8 mouse cellular contexts compared by ENCODE assay signal in the genomic region with DNA sequence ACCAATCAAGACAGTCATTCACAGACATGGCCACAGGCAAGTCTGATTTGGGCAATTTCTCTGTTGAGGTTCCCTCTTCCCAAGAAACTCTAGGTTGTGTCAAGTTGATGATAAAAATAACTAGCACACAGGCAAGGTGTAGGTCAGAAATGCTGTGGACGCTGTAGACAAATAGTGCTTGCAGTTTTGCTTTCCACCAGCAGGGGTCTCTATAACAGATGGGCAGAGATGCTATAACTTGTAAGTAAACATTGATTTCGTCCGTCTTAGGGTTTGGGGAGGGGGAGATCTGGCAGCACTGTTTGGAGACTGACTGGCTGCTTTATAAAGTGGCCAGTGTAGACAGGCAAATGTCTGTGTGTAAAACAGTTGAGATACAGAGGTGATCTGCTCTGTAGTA. TPM values are rescaled to one million over a fixed set of nuclear protein-coding genes. Genes with fewer than 3 reads are reported as not detected.
DNase-seq lines count a peak whose midpoint lies in the region; ATAC-seq lines count a peak whose summit lies in the region.

No protein-coding gene starts in this region.

- no peaks in the 10 kb centered on the region for H3K4me1 ChIP-seq in midbrain, embryonic 10.5 days
- H3K4me1 ChIP-seq in midbrain, embryonic 15.5 days, result no peaks in the 10 kb centered on the region

- peak; percentile 55 for DNase-seq in gastrocnemius, adult 18-20 months (ENCODE audit: low spot score)
- no peak for DNase-seq in gastrocnemius, postnatal 36 days
- peak; percentile 46 for DNase-seq in midbrain, embryonic 10.5 days (ENCODE audit: low spot score)
- peak; percentile 50 for DNase-seq in c-Kit-positive CD71-positive TER-119-negative erythroid progenitor cells, embryonic 14.5 days (ENCODE audit: low read depth)
- peak; percentile 54 for DNase-seq in hindlimb bud, embryonic 11.5 days (ENCODE audit: extremely low spot score, low read depth, low spot score)
- DNase-seq in urinary bladder, adult 2 months (ENCODE audit: low spot score), result no peak

- WGBS in midbrain, embryonic 10.5 days, result 27% methylated on average over 3 of the region's 3 CpGs
- 25% methylated on average over 3 of the region's 3 CpGs for WGBS in midbrain, embryonic 15.5 days

- H3K9ac ChIP-seq in midbrain, embryonic 15.5 days, result no peak overlapping the region

- intact Hi-C loops in gastrocnemius, postnatal 36 days (cut with DNase I), result no loop called here

- ATAC-seq in midbrain, embryonic 15.5 days (replicated peaks), result no peak
- 0 out of 2 replicates have a peak, but pooled peaks have one; percentile 33 for ATAC-seq in neutrophil, adult 5-6 weeks (ENCODE audit: extremely low read depth, insufficient number of reproducible peaks, low FRiP score, poor library complexity, severe bottlenecking)

- 0 out of 2 replicates have a peak, but pooled peaks cover 3% of the 10 kb centered on the region for H3K27me3 ChIP-seq in midbrain, embryonic 10.5 days (ENCODE audit: low read depth, poor library complexity, severe bottlenecking)
- no peaks in the 10 kb centered on the region for H3K27me3 ChIP-seq in midbrain, embryonic 15.5 days (replicated peaks)

- H3K36me3 ChIP-seq in midbrain, embryonic 10.5 days, result no peaks in the 10 kb centered on the region
- H3K36me3 ChIP-seq in midbrain, embryonic 15.5 days (replicated peaks), result no peaks in the 10 kb centered on the region

- no peak overlapping the region for H3K4me2 ChIP-seq in midbrain, embryonic 15.5 days

- H3K4me3 ChIP-seq in midbrain, embryonic 10.5 days, result no peak overlapping the region
- H3K4me3 ChIP-seq in midbrain, embryonic 15.5 days, result no peak overlapping the region

- no peaks in the 10 kb centered on the region for H3K9me3 ChIP-seq in midbrain, embryonic 10.5 days (replicated peaks)
- H3K9me3 ChIP-seq in midbrain, embryonic 15.5 days, result no peaks in the 10 kb centered on the region

- H3K27ac ChIP-seq in midbrain, embryonic 10.5 days (replicated peaks), result no peak overlapping the region
- H3K27ac ChIP-seq in midbrain, embryonic 15.5 days, result no peak overlapping the region

RNA-seq across cellular contexts. Expression of gene Gsn, which starts 35.7 kb away (rescaled TPM):
- total RNA-seq in gastrocnemius, adult 18-20 months (2021), result 100 to 1,000 TPM; 526 to 574 TPM
- total RNA-seq in gastrocnemius, postnatal 36 days (2021), result 100 to 1,000 TPM; 396 to 415 TPM
- 13.7 and 23.4 TPM in 2 replicates for polyA plus RNA-seq in midbrain, embryonic 10.5 days (2016; fragmentation: Nextera tagmentation; extraction: Ambion mirVana)
- 18.9 and 19.2 TPM in 2 replicates for polyA plus RNA-seq in midbrain, embryonic 15.5 days (2015; fragmentation: Nextera tagmentation; extraction: Ambion mirVana)
- total RNA-seq in neutrophil, adult 5-6 weeks (2017), result 187 and 197 TPM in 2 replicates
- polyA plus RNA-seq in urinary bladder, adult 2 months (2012; rRNA removed), result 4,184 and 4,255 TPM in 2 replicates

RNA-seq across cellular contexts. Expression of gene Stom, which starts 44.9 kb away (rescaled TPM):
- total RNA-seq in gastrocnemius, adult 18-20 months (2021), result 10 to 100 TPM; 33.3 to 33.7 TPM
- 10 to 100 TPM; 18.4 to 20.7 TPM for total RNA-seq in gastrocnemius, postnatal 36 days (2021)
- 12.8 and 13.0 TPM in 2 replicates for polyA plus RNA-seq in midbrain, embryonic 10.5 days (2016; fragmentation: Nextera tagmentation; extraction: Ambion mirVana)
- polyA plus RNA-seq in midbrain, embryonic 15.5 days (2015; fragmentation: Nextera tagmentation; extraction: Ambion mirVana), result 13.1 and 14.4 TPM in 2 replicates
- 14.0 and 15.0 TPM in 2 replicates for total RNA-seq in neutrophil, adult 5-6 weeks (2017)
- polyA plus RNA-seq in urinary bladder, adult 2 months (2012; rRNA removed), result 67.9 and 82.5 TPM in 2 replicates

Comparison
In these comparisons a context has a peak if more than half of its experiments do, and no peak if none do; other contexts are left out.
1. DNase-seq: peak in gastrocnemius, adult 18-20 months (single experiment), midbrain, embryonic 10.5 days (single experiment), c-Kit-positive CD71-positive TER-119-negative erythroid progenitor cells, embryonic 14.5 days (single experiment) and hindlimb bud, embryonic 11.5 days (single experiment); none in gastrocnemius, postnatal 36 days (0 of 2) and urinary bladder, adult 2 months (single experiment).